In genomic region chr15:77598958-77599357, GRCm38 (mm10) we compare ENCODE assay signal across 40 mouse cellular contexts. TPM values are rescaled to one million over a fixed set of nuclear protein-coding genes. Genes with fewer than 3 reads are reported as not detected.
DNase-seq lines count a peak whose midpoint lies in the region; ATAC-seq and TF ChIP-seq lines count a peak whose summit lies in the region.
"Had no signal": no experiment of that assay in that cellular context is flagged by ENCODE, and none has a peak within 500 bp of the region (broad histone marks: within the 10 kb centered on the region; RNA-seq: fewer than 3 reads in every experiment).

Gene Gm36245, plus strand, starts transcription at chr15:77599258.

- no peak within 1 kb of the TSS for H3K4me3 ChIP-seq in forebrain, postnatal 0 days (ENCODE audit: low read depth, low read length)
- no peak within 1 kb of the TSS for H3K4me3 ChIP-seq in forebrain, embryonic 15.5 days
- no peak within 1 kb of the TSS for H3K4me3 ChIP-seq in kidney, embryonic 16.5 days (ENCODE audit: low read length)
- H3K4me3 ChIP-seq in midbrain, postnatal 0 days (ENCODE audit: low read depth, low read length), result no peak within 1 kb of the TSS
- no peak within 1 kb of the TSS for H3K4me3 ChIP-seq in midbrain, embryonic 10.5 days
- H3K4me3 ChIP-seq: forebrain, embryonic 13.5 days; heart, embryonic 10.5 days; hindbrain, embryonic 12.5 days; intestine, embryonic 15.5 days; limb, embryonic 10.5 days; limb, embryonic 15.5 days; liver, embryonic 15.5 days; neural tube, embryonic 15.5 days had no signal

- intact Hi-C loops in left cerebral cortex, postnatal 25 days (cut with DNase I), result loop anchor here (1.0 to 10.0 kb wide), 2 partner anchors 37 to 306 kb away; no protein-coding TSS in a partner anchor

- H3K27me3 ChIP-seq in forebrain, postnatal 0 days (ENCODE audit: insufficient read depth, low read length), result no peaks in the 10 kb centered on the region
- H3K27me3 ChIP-seq in forebrain, embryonic 15.5 days, result no peaks in the 10 kb centered on the region
- H3K27me3 ChIP-seq in kidney, embryonic 16.5 days (ENCODE audit: insufficient read depth, low read length), result no peaks in the 10 kb centered on the region
- H3K27me3 ChIP-seq in midbrain, postnatal 0 days (ENCODE audit: insufficient read depth, low read length), result no peaks in the 10 kb centered on the region
- H3K27me3 ChIP-seq in midbrain, embryonic 10.5 days (ENCODE audit: low read depth, poor library complexity, severe bottlenecking), result no peaks in the 10 kb centered on the region
- H3K27me3 ChIP-seq: CH12.LX; forebrain, embryonic 13.5 days; hindbrain, embryonic 12.5 days; intestine, embryonic 15.5 days; limb, embryonic 15.5 days; liver, embryonic 15.5 days; neural tube, embryonic 15.5 days had no signal

- H3K4me1 ChIP-seq in forebrain, postnatal 0 days (ENCODE audit: insufficient read depth), result no peaks in the 10 kb centered on the region
- H3K4me1 ChIP-seq in forebrain, embryonic 15.5 days, result no peaks in the 10 kb centered on the region
- H3K4me1 ChIP-seq in kidney, embryonic 16.5 days (ENCODE audit: insufficient read depth, low read length), result no peaks in the 10 kb centered on the region
- no peaks in the 10 kb centered on the region for H3K4me1 ChIP-seq in midbrain, postnatal 0 days (ENCODE audit: insufficient read depth, low read length)
- H3K4me1 ChIP-seq in midbrain, embryonic 10.5 days, result no peaks in the 10 kb centered on the region
- H3K4me1 ChIP-seq: forebrain, embryonic 13.5 days; heart, embryonic 10.5 days; hindbrain, embryonic 12.5 days; intestine, embryonic 15.5 days; limb, embryonic 10.5 days; limb, embryonic 15.5 days; liver, embryonic 15.5 days; neural tube, embryonic 15.5 days had no signal

- no peak within 1 kb of the TSS for H3K27ac ChIP-seq in forebrain, postnatal 0 days (ENCODE audit: low read depth, low read length)
- no peak within 1 kb of the TSS for H3K27ac ChIP-seq in forebrain, embryonic 15.5 days (replicated peaks)
- H3K27ac ChIP-seq in kidney, embryonic 16.5 days (ENCODE audit: low read length), result peak within 1 kb of the TSS; percentile 5; the same call in 1 of the 2 replicates
- no peak within 1 kb of the TSS for H3K27ac ChIP-seq in midbrain, postnatal 0 days (ENCODE audit: low read depth, low read length)
- H3K27ac ChIP-seq in midbrain, embryonic 10.5 days (replicated peaks), result no peak within 1 kb of the TSS
- H3K27ac ChIP-seq: forebrain, embryonic 13.5 days; heart, embryonic 10.5 days; hindbrain, embryonic 12.5 days; hindbrain, postnatal 0 days; intestine, embryonic 15.5 days; limb, embryonic 10.5 days; limb, embryonic 15.5 days; liver, embryonic 15.5 days; macrophage; neural tube, embryonic 15.5 days had no signal

- peak; percentile 32; the same call in 1 of the 2 replicates for ATAC-seq in forebrain, postnatal 0 days
- no peak for ATAC-seq in forebrain, embryonic 15.5 days (replicated peaks)
- ATAC-seq in kidney, embryonic 16.5 days (ENCODE audit: low FRiP score, low TSS enrichment), result no peak
- no peak for ATAC-seq in midbrain, postnatal 0 days (ENCODE audit: low FRiP score)
- ATAC-seq: forebrain, embryonic 13.5 days; hindbrain, postnatal 0 days; intestine, embryonic 15.5 days had no signal

- DNase-seq in forebrain, postnatal 0 days, result no peak
- DNase-seq in kidney, postnatal 25 days, result no peak
- peak; percentile 9 for DNase-seq in midbrain, postnatal 0 days (ENCODE audit: low spot score)
- DNase-seq in midbrain, embryonic 10.5 days (ENCODE audit: low spot score), result no peak
- no peak for DNase-seq in left cerebral cortex, postnatal 25 days (ENCODE audit: low spot score in 2 of 2)
- DNase-seq: adrenal gland, adult 8-10 months; cerebellum, adult 8-10 months; cerebellum, postnatal 25 days; heart, postnatal 36 days; layer of hippocampus, postnatal 36 days; midbrain, embryonic 14.5 days; right cerebral cortex, postnatal 25 days; spleen, adult 18-20 months; thymus, postnatal 14 days had no signal

- no peak for TF ChIP-seq CTCF in forebrain, postnatal 0 days (IDR thresholded peaks at IDR 0.05; ENCODE audit: low read depth)
- no peak for TF ChIP-seq CTCF in midbrain, postnatal 0 days (IDR thresholded peaks at IDR 0.05)

- no peaks in the 10 kb centered on the region for H3K9me3 ChIP-seq in forebrain, postnatal 0 days (ENCODE audit: low read length)
- H3K9me3 ChIP-seq in forebrain, embryonic 15.5 days, result no peaks in the 10 kb centered on the region
- H3K9me3 ChIP-seq in kidney, embryonic 16.5 days (ENCODE audit: low read length), result no peaks in the 10 kb centered on the region
- H3K9me3 ChIP-seq in midbrain, postnatal 0 days (ENCODE audit: low read length), result no peaks in the 10 kb centered on the region
- H3K9me3 ChIP-seq in midbrain, embryonic 10.5 days (replicated peaks), result no peaks in the 10 kb centered on the region
- H3K9me3 ChIP-seq: forebrain, embryonic 13.5 days; heart, embryonic 10.5 days; hindbrain, embryonic 12.5 days; intestine, embryonic 15.5 days; limb, embryonic 10.5 days; limb, embryonic 15.5 days; liver, embryonic 15.5 days; neural tube, embryonic 15.5 days had no signal

- 86% methylated on average over 1 of the region's 1 CpGs for WGBS in forebrain, postnatal 0 days
- WGBS in forebrain, embryonic 15.5 days, result 81% methylated on average over 1 of the region's 1 CpGs
- WGBS in kidney, embryonic 16.5 days, result 100% methylated on average over 1 of the region's 1 CpGs
- WGBS in midbrain, postnatal 0 days, result 72% methylated on average over 1 of the region's 1 CpGs
- 86% methylated on average over 1 of the region's 1 CpGs for WGBS in midbrain, embryonic 10.5 days

- no peak within 1 kb of the TSS for H3K9ac ChIP-seq in forebrain, postnatal 0 days
- H3K9ac ChIP-seq in forebrain, embryonic 15.5 days (replicated peaks), result no peak within 1 kb of the TSS
- no peak within 1 kb of the TSS for H3K9ac ChIP-seq in kidney, embryonic 16.5 days (replicated peaks; ENCODE audit: low read length)
- H3K9ac ChIP-seq in midbrain, postnatal 0 days (replicated peaks; ENCODE audit: low read length, poor library complexity, severe bottlenecking), result no peak within 1 kb of the TSS
- H3K9ac ChIP-seq: forebrain, embryonic 13.5 days; hindbrain, embryonic 12.5 days; intestine, embryonic 15.5 days; limb, embryonic 15.5 days; liver, embryonic 15.5 days; lung, embryonic 14.5 days; neural tube, embryonic 15.5 days had no signal

- no peaks in the 10 kb centered on the region for H3K36me3 ChIP-seq in forebrain, postnatal 0 days (ENCODE audit: insufficient read depth)
- no peaks in the 10 kb centered on the region for H3K36me3 ChIP-seq in forebrain, embryonic 15.5 days
- no peaks in the 10 kb centered on the region for H3K36me3 ChIP-seq in kidney, embryonic 16.5 days (ENCODE audit: insufficient read depth, low read length)
- H3K36me3 ChIP-seq in midbrain, postnatal 0 days (ENCODE audit: insufficient read depth, low read length), result no peaks in the 10 kb centered on the region
- no peaks in the 10 kb centered on the region for H3K36me3 ChIP-seq in midbrain, embryonic 10.5 days
- H3K36me3 ChIP-seq: heart, embryonic 10.5 days; hindbrain, embryonic 12.5 days; intestine, embryonic 15.5 days; limb, embryonic 10.5 days; limb, embryonic 15.5 days; liver, embryonic 15.5 days; neural tube, embryonic 15.5 days had no signal

- no peak within 1 kb of the TSS for H3K4me2 ChIP-seq in forebrain, postnatal 0 days (ENCODE audit: low read depth)
- no peak within 1 kb of the TSS for H3K4me2 ChIP-seq in forebrain, embryonic 15.5 days (replicated peaks)
- H3K4me2 ChIP-seq in kidney, embryonic 16.5 days (replicated peaks; ENCODE audit: low read depth, low read length), result no peak within 1 kb of the TSS
- H3K4me2 ChIP-seq in midbrain, postnatal 0 days (ENCODE audit: low read depth, low read length, poor library complexity, severe bottlenecking), result no peak within 1 kb of the TSS
- H3K4me2 ChIP-seq: forebrain, embryonic 13.5 days; hindbrain, embryonic 12.5 days; intestine, embryonic 15.5 days; limb, embryonic 15.5 days; liver, embryonic 15.5 days; lung, embryonic 14.5 days; neural tube, embryonic 15.5 days had no signal

RNA-seq across cellular contexts. Expression of gene Gm36245, which starts in this region (rescaled TPM):
- not detected in 2 replicates for total RNA-seq in forebrain, postnatal 0 days (2014; rRNA removed)
- not detected in 2 replicates for polyA plus RNA-seq in forebrain, postnatal 0 days (2015; fragmentation: Nextera tagmentation; extraction: Ambion mirVana)
- polyA plus RNA-seq in forebrain, embryonic 15.5 days (2015; fragmentation: Nextera tagmentation; extraction: Ambion mirVana), result not detected in 2 replicates
- polyA plus RNA-seq in kidney, embryonic 16.5 days (2015; fragmentation: Nextera tagmentation; extraction: Ambion mirVana), result not detected in 2 replicates
- total RNA-seq in midbrain, postnatal 0 days (2014; rRNA removed), result not detected in 2 replicates
- not detected in 2 replicates for polyA plus RNA-seq in midbrain, postnatal 0 days (2015; fragmentation: Nextera tagmentation; extraction: Ambion mirVana)
- polyA plus RNA-seq in midbrain, embryonic 10.5 days (2016; fragmentation: Nextera tagmentation; extraction: Ambion mirVana), result not detected in 2 replicates
- not detected for total RNA-seq in left cerebral cortex, postnatal 25 days (2021)
- total RNA-seq: adrenal gland, adult 8-10 months; adrenal gland, postnatal 4 days; CH12.LX; ES-E14; gastrocnemius, adult 18-20 months; gastrocnemius, postnatal 4 days; heart, postnatal 36 days; hindbrain, postnatal 0 days; layer of hippocampus, adult 8-10 months; layer of hippocampus, postnatal 36 days; megakaryocyte-erythroid progenitor cell, adult 5-6 weeks had no signal
- polyA plus RNA-seq: C2C12; embryonic facial prominence, embryonic 11.5 days; forebrain, embryonic 13.5 days; frontal cortex, adult 2 months; heart, embryonic 10.5 days; heart, embryonic 16.5 days; hindbrain, embryonic 12.5 days; hindbrain, postnatal 0 days; intestine, embryonic 15.5 days; kidney, embryonic 14.5 days; limb, embryonic 10.5 days; limb, embryonic 15.5 days; liver, embryonic 15.5 days; lung, embryonic 14.5 days; macrophage; midbrain, embryonic 14.5 days; neural tube, embryonic 15.5 days; urinary bladder, adult 2 months had no signal

Comparison
In these comparisons a context has a peak if more than half of its experiments do, and no peak if none do; other contexts are left out.
1. Peak in ATAC-seq in forebrain, postnatal 0 days; RNA of the gene not detected or under 1 TPM.
2. Peak in DNase-seq in midbrain, postnatal 0 days; RNA of the gene not detected or under 1 TPM.